Comparison of ENCODE assay signal across 14 mouse cellular contexts in genomic region chr8:35934115-35934607, GRCm38 (mm10).
DNase-seq lines count a peak whose midpoint lies in the region; ATAC-seq lines count a peak whose summit lies in the region.
"Had no signal": no experiment of that assay in that cellular context is flagged by ENCODE, and none has a peak within 500 bp of the region (broad histone marks: within the 10 kb centered on the region; RNA-seq: fewer than 3 reads in every experiment).

No protein-coding gene starts in this region.

- H3K27me3 ChIP-seq in hindbrain, embryonic 12.5 days, result no peaks in the 10 kb centered on the region
- H3K27me3 ChIP-seq in midbrain, embryonic 13.5 days, result no peaks in the 10 kb centered on the region
- H3K27me3 ChIP-seq: limb, embryonic 13.5 days had no signal

- H3K4me3 ChIP-seq in hindbrain, embryonic 12.5 days, result no peak overlapping the region
- H3K4me3 ChIP-seq in midbrain, embryonic 13.5 days (replicated peaks), result no peak overlapping the region
- H3K4me3 ChIP-seq: heart, embryonic 10.5 days; limb, embryonic 13.5 days had no signal

- peaks cover 8% of the 10 kb centered on the region for H3K4me1 ChIP-seq in hindbrain, embryonic 12.5 days
- H3K4me1 ChIP-seq in midbrain, embryonic 13.5 days (replicated peaks), result peaks cover 15% of the 10 kb centered on the region
- H3K4me1 ChIP-seq: heart, embryonic 10.5 days; limb, embryonic 13.5 days had no signal

- ATAC-seq in frontal cortex, adult (ENCODE audit: low TSS enrichment), result 0 out of 2 replicates have a peak, but pooled peaks have one; percentile 34
- peak; percentile 44 for ATAC-seq in hindbrain, embryonic 12.5 days (ENCODE audit: low FRiP score)
- ATAC-seq in midbrain, embryonic 13.5 days, result peak; percentile 51
- ATAC-seq: intestine, embryonic 16.5 days had no signal

- peak overlapping the region; percentile 82 for H3K27ac ChIP-seq in hindbrain, embryonic 12.5 days
- peak overlapping the region; percentile 81 for H3K27ac ChIP-seq in midbrain, embryonic 13.5 days
- H3K27ac ChIP-seq: heart, embryonic 10.5 days; limb, embryonic 13.5 days had no signal

- no peaks in the 10 kb centered on the region for H3K9me3 ChIP-seq in hindbrain, embryonic 12.5 days (replicated peaks)
- 0 out of 2 replicates have a peak, but pooled peaks cover 3% of the 10 kb centered on the region for H3K9me3 ChIP-seq in midbrain, embryonic 13.5 days
- H3K9me3 ChIP-seq: heart, embryonic 10.5 days; limb, embryonic 13.5 days had no signal

- no peak for DNase-seq in frontal cortex, postnatal 10 days (ENCODE audit: low spot score in 2 of 2)
- DNase-seq in brain, adult 2 months (ENCODE audit: low read depth, low spot score), result peak; percentile 36
- no peak for DNase-seq in heart, adult 11 months
- no peak for DNase-seq in kidney, postnatal 14 days
- DNase-seq in spleen, postnatal 10 days (ENCODE audit: low spot score in 2 of 2), result no peak
- DNase-seq: gastrocnemius, postnatal 25 days; heart, postnatal 14 days; thymus, adult 18-20 months had no signal

- no peak overlapping the region for H3K4me2 ChIP-seq in hindbrain, embryonic 12.5 days (replicated peaks)
- 0 out of 2 replicates have a peak overlapping the region, but pooled peaks have one; percentile 3 for H3K4me2 ChIP-seq in midbrain, embryonic 13.5 days (replicated peaks)
- H3K4me2 ChIP-seq: limb, embryonic 13.5 days had no signal

- 62% methylated on average over 7 of the region's 7 CpGs for WGBS in hindbrain, embryonic 12.5 days
- 48% methylated on average over 7 of the region's 7 CpGs for WGBS in midbrain, embryonic 13.5 days

- no peaks in the 10 kb centered on the region for H3K36me3 ChIP-seq in hindbrain, embryonic 12.5 days
- H3K36me3 ChIP-seq in midbrain, embryonic 13.5 days, result no peaks in the 10 kb centered on the region
- H3K36me3 ChIP-seq: heart, embryonic 10.5 days; limb, embryonic 13.5 days had no signal

- H3K9ac ChIP-seq in hindbrain, embryonic 12.5 days, result no peak overlapping the region
- H3K9ac ChIP-seq in midbrain, embryonic 13.5 days (replicated peaks), result no peak overlapping the region
- H3K9ac ChIP-seq: limb, embryonic 13.5 days had no signal
